8 mouse cellular contexts compared by ENCODE assay signal in genomic region chr2:157279416-157279800, GRCm38 (mm10). TPM values are rescaled to one million over a fixed set of nuclear protein-coding genes. Genes with fewer than 3 reads are reported as not detected.
A peak's percentile ranks its signal among the peaks of the same experiment; 100 is the strongest.
DNase-seq lines count a peak whose midpoint lies in the region; ATAC-seq and TF ChIP-seq lines count a peak whose summit lies in the region.

Mroh8 (minus strand) TSS chr2:157279549.

- peaks cover 13% of the 10 kb centered on the region for H3K4me1 ChIP-seq in embryonic fibroblast, embryonic 13.5 days (ENCODE audit: control insufficient read depth, insufficient read depth, low read length)
- H3K4me1 ChIP-seq in intestine, postnatal 0 days (replicated peaks; ENCODE audit: control insufficient read depth, insufficient read depth, low read length): peaks cover 7% of the 10 kb centered on the region; the same call in 1 of the 2 replicates
- peaks cover 10% of the 10 kb centered on the region for H3K4me1 ChIP-seq in midbrain, embryonic 14.5 days (ENCODE audit: control insufficient read depth, insufficient read depth, low read length)

- H3K27ac ChIP-seq in embryonic fibroblast, embryonic 13.5 days (ENCODE audit: insufficient read depth, low read length): peak within 1 kb of the TSS; percentile 80
- H3K27ac ChIP-seq in intestine, postnatal 0 days (ENCODE audit: low read depth, low read length): peak within 1 kb of the TSS; percentile 92
- peak within 1 kb of the TSS; percentile 94 for H3K27ac ChIP-seq in midbrain, embryonic 14.5 days (replicated peaks; ENCODE audit: low read depth, low read length)

- no peaks in the 10 kb centered on the region for H3K27me3 ChIP-seq in intestine, postnatal 0 days (replicated peaks; ENCODE audit: control insufficient read depth, insufficient read depth, low read length)
- H3K27me3 ChIP-seq in midbrain, embryonic 14.5 days (ENCODE audit: control insufficient read depth, insufficient read depth, low read length): no peaks in the 10 kb centered on the region

- peak; percentile 64 for ATAC-seq in intestine, postnatal 0 days
- ATAC-seq in midbrain, embryonic 14.5 days (ENCODE audit: low FRiP score, low TSS enrichment): peak; percentile 52

- H3K4me2 ChIP-seq in intestine, postnatal 0 days (replicated peaks; ENCODE audit: low read depth): peak within 1 kb of the TSS; percentile 75
- H3K4me2 ChIP-seq in midbrain, embryonic 14.5 days (ENCODE audit: low read length): peak within 1 kb of the TSS; percentile 66

- peak; percentile 67 for DNase-seq in embryo, embryonic 10 days (ENCODE audit: low spot score)
- DNase-seq in embryo, embryonic 9.5 days (ENCODE audit: extremely low spot score): no peak
- peak; percentile 22 for DNase-seq in retina, adult 2 months (ENCODE audit: low read depth, low spot score)
- DNase-seq in retina, postnatal 1 day: no peak
- no peak for DNase-seq in midbrain, embryonic 14.5 days
- no peak for DNase-seq in thymus, postnatal 4 days

- no peak for TF ChIP-seq CTCF in embryonic fibroblast, embryonic 13.5 days (IDR thresholded peaks at IDR 0.05; ENCODE audit: borderline replicate concordance, insufficient read depth, low read length)
- TF ChIP-seq CTCF in intestine, postnatal 0 days (IDR thresholded peaks at IDR 0.05; ENCODE audit: low read depth): no peak

- peak within 1 kb of the TSS; percentile 89 for H3K9ac ChIP-seq in intestine, postnatal 0 days (ENCODE audit: low read depth, low read length)
- H3K9ac ChIP-seq in midbrain, embryonic 14.5 days (replicated peaks; ENCODE audit: low read length): peak within 1 kb of the TSS; percentile 86

- peaks cover 16% of the 10 kb centered on the region; the same call in 1 of the 2 replicates for H3K36me3 ChIP-seq in intestine, postnatal 0 days (ENCODE audit: control insufficient read depth, insufficient read depth)
- peaks cover 11% of the 10 kb centered on the region; the same call in 1 of the 2 replicates for H3K36me3 ChIP-seq in midbrain, embryonic 14.5 days (ENCODE audit: control insufficient read depth, insufficient read depth, low read length)

- peak within 1 kb of the TSS; percentile 100 for H3K4me3 ChIP-seq in embryonic fibroblast, embryonic 13.5 days (ENCODE audit: insufficient read depth, low read length)
- peak within 1 kb of the TSS; percentile 94 for H3K4me3 ChIP-seq in intestine, postnatal 0 days (ENCODE audit: low read depth, low read length)
- H3K4me3 ChIP-seq in midbrain, embryonic 14.5 days (replicated peaks; ENCODE audit: low read depth, low read length): peak within 1 kb of the TSS; percentile 98

- no peak for TF ChIP-seq POLR2A in embryonic fibroblast, embryonic 13.5 days (IDR thresholded peaks at IDR 0.05; ENCODE audit: low read depth, low read length)

- 0% methylated on average over 30 of the region's 32 CpGs for WGBS in intestine, postnatal 0 days
- WGBS in midbrain, embryonic 14.5 days: under 1% methylated on average over 32 of the region's 32 CpGs

- no peaks in the 10 kb centered on the region for H3K9me3 ChIP-seq in intestine, postnatal 0 days (ENCODE audit: control insufficient read depth)
- no peaks in the 10 kb centered on the region for H3K9me3 ChIP-seq in midbrain, embryonic 14.5 days (ENCODE audit: control insufficient read depth, low read length)

RNA-seq across cellular contexts. Expression of gene Mroh8, which starts in this region (rescaled TPM):
- polyA plus RNA-seq in embryonic fibroblast, embryonic 13.5 days (2011; ENCODE audit: insufficient read length, low read depth, missing spikeins): not detected in 2 replicates
- 0.09 and 0.21 TPM in 2 replicates for polyA plus RNA-seq in intestine, postnatal 0 days (2015; fragmentation: Nextera tagmentation; extraction: Ambion mirVana)
- polyA plus RNA-seq in midbrain, embryonic 14.5 days (2014; fragmentation: Nextera tagmentation; extraction: Ambion mirVana): 0.33 and 0.53 TPM in 2 replicates

Comparison
In these comparisons a context has a peak if more than half of its experiments do, and no peak if none do; other contexts are left out.
1. DNase-seq: peak in embryo, embryonic 10 days (single experiment) and retina, adult 2 months (single experiment); none in embryo, embryonic 9.5 days (single experiment), retina, postnatal 1 day (single experiment), midbrain, embryonic 14.5 days (single experiment) and thymus, postnatal 4 days (single experiment).
2. Peak in ATAC-seq, H3K4me3 ChIP-seq, H3K27ac ChIP-seq, H3K9ac ChIP-seq and H3K4me2 ChIP-seq in intestine, postnatal 0 days; RNA of the gene not detected or under 1 TPM.
3. Peak in ATAC-seq, H3K4me3 ChIP-seq, H3K27ac ChIP-seq, H3K9ac ChIP-seq and H3K4me2 ChIP-seq in midbrain, embryonic 14.5 days; RNA of the gene not detected or under 1 TPM.
4. Peak in every context shown above with its lines, with median percentiles within 50 percentile points of each other: H3K27ac ChIP-seq and H3K4me3 ChIP-seq.